Mouse (Mus musculus) 416B (cell line): ENCODE measurements at regions not wholly inside any gene's neighbourhood (a gene's known extent, or its start where the extent isn't known, plus 50 kb on each side); places are given as distances from the start of the nearest gene placed in this dataset.

ENCODE experiments used
- DNase-seq: peaks from one replicate; pipeline ENCODE4 v3.0.0; 2011; ENCODE audit warnings: low read depth

DNA sequence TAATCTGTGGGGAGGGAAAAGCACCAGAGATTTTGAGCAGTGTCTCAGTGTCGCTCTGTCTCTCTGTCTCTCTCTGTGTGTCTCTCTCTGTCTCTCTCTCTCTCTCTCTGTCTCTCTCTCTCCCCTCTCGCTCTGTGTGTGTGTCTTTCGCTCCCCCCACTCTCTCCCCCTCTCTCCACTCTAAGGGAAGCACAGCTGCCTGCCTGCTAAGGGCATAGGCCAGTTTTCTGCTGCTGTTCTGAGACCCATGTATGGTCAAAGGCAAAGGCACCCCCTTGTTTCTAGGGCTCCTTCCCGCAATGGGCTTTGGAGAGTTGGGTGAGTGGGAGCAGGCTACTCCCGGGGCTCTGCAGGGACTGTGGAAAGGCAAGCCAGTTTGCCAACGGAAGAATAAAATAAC, 192.2 kb downstream of the Lmo4 start:
- DNase-seq: no peak

DNA sequence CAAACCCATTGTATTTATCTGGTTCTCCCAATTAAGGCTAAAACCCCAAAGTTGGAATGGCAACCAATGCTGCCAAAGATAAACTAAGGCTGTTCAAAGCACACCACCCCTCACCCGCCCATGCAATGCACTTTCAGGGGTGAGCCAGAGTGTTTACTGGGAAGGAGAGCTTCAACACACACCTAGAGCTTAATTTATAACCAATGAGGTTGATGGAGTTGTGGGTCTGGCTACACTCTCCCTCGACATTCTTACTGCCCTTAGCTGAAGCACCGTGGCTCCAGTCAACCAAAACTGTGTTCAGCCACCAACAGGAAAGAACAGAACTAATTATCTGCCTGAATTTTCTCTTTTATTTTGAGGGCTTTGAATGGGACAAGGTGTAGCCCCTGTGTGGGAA, 192.8 kb downstream of the Lmo4 start:
- DNase-seq: no peak

DNA sequence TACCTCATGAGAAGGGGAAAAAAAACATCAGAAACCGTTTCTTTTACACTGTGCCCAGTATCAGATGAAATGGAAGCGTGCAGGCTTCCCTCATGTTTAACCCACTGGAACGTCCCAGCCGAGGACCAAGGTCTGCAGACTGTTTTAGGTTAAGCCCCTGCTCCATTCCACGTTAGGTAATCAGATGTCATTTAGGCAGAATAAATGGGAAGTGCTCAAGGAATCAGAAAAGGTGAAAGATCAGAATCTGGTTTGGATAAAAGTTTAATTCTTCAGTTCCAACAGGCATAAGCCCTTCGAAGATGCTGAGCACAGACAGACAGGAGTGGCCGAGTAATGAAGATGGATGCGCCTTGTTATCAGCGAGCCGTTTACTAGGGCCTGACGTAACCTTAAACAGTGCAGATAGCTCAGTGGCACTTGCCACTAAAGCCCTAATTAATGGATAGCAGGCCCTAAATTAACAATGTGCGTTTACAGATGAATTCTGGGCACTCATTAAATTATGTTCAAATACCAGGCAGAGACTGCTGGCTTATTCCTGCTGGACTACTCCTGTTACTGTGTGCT, 193.5 kb downstream of the Lmo4 start:
- no peak for DNase-seq

DNA sequence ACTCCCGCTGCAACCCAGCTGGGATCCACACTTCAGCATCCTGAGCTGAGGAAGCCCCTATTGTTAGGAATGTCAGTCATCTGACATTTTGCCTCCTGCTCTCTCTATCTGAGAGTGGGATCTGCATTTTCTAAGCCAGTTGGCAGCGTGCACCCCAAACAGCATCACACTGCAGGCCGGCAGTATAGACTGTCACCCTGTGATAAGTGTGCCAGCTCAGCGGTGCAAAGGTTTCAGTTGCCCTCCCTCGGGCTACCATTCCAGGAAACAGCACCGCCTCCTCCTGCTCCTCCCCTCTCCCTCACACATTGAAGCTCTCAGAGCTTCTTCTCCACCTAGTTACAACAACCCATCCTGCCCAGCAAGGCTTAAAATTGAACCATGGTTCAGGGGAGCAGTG, 194.5 kb downstream of the Lmo4 start:
- no peak for DNase-seq

DNA sequence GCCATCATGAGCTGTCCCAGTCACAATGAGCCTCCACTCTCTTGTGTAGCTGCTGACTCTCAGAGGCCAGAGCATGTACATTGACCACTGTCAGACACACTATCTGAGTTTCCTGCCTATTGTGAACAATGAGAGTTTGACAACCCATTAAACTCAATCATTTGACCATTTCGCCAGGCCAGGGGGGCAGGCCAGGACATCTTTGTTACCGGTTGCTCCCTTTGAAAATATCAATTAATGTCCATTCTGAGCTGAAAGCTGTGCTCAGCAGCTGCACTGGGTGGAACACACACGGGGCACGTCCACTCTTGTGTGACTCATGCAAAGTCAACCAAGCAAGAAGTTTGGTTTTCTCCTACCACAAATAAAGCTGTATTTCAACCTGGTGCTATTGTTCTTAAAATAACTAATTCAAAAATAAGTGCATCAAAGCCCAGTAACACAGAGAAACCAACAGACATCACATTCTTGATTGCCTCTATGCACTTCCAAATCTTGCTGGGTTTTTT, 197.9 kb downstream of the Lmo4 start:
- DNase-seq: no peak

DNA sequence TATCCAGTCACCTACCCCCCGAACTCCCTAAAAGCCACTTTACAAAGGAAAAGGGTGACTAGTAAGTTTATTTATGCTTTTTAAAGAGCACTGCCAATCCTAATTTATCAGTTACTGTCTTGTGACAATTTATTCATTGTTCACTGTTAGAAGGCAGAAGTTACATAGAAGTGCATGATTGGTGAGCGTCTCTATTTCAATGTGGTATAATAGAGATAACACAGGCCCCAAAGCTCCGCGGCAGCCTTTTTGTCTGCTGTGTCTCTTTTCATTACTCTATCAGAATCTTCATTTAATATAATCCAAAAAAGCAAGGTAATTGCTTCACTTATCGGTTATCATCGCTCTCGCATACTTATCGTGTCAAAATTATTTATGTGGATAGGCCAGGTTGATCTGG, 207.1 kb downstream of the Lmo4 start:
- no peak for DNase-seq

DNA sequence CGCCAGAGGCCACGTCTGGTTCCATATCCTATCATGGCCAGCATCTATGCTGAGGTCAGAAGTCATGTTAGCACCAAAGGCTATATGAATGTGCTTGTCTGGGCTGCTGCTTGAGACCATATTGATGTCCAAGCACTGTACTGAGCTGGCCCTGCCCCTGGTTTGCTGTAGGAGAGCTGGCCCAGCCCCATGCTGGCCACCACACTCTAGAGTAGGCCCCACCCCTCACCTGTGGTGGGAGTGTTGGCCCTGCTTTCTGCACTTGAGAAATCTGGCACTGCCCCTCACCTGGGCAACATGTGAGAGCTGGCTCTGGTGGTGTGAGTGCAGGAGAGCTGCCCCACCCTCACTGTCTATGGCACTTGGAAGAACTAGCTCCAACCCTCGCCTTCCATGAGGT, 210.0 kb downstream of the Lmo4 start:
- DNase-seq: no peak

DNA sequence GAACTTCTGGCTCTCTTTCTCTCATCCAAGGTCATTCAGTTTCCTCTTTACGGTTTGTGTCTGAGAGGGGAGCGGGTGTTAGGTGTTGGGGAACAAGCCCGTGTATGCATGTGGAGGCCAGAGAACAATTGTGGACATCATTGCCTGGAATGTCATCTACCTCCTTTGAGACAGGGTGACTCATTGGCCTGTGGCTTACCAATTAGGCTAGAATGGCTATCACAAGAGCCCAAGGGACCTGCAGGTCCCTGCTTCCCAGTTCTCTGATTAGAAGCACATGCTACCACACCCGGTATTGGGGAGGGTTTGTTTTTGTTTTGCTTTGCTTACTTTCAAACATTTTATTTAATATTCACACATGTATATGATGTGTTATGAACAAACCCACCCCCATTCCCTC, 216.0 kb downstream of the Lmo4 start:
- DNase-seq: no peak

DNA sequence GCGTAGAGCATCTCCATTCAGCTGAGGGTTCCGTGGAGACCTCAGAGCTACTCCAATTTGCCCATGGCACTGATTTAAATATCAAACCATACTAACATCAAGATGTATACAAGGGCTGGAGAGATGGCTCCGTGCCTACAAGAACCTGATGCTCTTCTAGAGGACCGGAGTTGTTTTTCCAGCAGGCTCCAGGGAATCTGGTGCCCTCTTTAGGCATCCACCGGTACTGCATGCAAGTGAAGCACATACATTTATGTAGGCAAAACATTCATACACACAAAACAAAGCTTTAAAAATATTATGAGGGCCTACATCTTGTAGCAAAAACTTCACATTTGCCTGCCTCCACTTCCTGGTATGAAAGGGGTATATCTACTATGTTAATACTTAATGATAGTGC, 217.0 kb downstream of the Lmo4 start:
- DNase-seq: no peak

DNA sequence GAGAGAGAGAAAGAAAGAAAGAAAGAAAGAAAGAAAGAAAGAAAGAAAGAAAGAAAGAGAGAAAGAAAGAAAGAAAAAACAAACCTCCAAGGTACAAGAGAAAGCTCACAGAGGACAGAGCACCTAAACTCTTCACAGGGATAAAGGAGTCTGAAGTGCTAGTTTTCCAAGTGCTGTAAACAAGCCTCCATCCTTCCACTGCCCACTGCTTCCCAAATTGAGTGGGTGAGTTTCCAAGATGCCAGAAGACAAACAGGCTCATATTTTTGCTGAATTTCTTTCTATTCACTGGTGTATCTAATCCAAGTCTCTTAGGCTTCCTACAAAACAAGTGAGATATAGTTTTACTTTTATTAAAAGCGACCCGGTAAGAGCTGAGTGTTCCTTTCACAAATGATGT, 218.2 kb downstream of the Lmo4 start:
- DNase-seq: no peak

DNA sequence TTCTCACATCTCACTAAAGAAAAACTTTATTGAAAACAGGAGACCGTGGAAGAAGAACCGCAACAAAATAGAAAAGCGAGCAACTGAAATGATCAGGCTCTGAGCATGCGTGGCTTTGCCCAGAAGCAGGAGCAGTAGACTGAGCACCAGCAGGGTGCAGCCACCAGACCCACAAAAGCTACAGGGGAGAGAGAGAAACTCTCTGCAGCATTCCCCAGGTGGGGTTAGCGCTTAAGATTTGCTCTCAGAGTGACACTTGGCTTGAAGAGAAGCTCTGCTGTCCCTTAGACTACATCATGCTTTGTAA, 218.9 kb downstream of the Lmo4 start:
- DNase-seq: no peak

DNA sequence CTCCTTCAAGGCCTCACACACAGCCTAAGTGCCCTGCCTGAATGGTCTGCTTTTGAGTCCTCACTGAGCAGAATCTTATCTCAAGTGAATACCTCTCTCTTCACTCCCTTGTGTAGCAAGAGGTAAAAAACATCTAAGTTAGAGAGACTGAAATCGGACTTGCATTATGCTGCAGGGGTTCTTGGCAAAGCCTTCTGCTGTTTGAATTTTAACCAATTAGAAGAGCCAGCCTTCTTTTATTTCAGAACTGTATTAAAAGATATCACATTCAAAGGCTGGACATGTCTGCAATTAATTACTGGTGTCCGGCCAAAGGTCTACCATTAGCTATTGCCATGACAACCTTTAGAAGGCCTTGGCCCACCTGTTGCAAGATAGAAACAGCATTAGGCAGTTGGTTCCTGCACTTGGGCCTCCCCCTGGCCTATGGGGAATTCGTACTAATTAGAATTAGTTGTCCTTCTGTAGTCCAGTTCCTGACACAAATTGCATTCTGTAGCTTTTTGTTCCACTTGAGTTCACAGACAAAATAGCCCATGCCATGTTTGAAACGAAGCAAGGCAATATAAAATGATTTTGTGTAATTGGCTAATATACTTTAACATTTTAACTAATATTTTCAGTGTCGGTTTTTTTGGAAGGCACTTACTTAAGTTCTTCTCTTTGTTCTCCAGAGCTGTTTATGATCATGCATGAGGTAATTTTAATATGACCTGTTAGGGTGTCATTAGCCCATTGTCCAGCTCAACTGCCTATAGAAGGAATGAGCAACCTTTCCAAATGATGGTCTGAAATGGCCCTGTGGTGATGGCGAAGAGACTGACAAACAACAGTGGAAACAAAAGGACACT, 219.4 kb downstream of the Lmo4 start:
- DNase-seq: no peak

DNA sequence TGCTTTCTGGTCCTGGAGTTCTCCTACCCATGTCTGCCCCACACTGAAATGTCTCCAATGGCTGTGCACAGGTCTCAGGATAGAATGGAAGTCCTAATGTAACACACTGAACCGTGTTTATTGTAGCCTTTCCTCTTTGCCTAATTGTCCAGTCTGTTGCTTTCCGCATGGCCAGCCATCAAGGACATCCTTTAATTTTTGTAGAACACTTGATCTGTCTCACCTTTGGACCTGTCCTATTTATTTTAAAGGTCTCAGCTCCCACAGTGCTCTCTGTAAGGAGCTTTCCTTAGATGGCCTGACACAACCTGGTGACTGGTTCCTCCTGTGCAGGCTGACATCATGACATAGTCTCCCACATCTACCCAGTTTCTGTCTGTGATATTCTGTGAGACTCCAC, 226.3 kb downstream of the Lmo4 start:
- DNase-seq: no peak

DNA sequence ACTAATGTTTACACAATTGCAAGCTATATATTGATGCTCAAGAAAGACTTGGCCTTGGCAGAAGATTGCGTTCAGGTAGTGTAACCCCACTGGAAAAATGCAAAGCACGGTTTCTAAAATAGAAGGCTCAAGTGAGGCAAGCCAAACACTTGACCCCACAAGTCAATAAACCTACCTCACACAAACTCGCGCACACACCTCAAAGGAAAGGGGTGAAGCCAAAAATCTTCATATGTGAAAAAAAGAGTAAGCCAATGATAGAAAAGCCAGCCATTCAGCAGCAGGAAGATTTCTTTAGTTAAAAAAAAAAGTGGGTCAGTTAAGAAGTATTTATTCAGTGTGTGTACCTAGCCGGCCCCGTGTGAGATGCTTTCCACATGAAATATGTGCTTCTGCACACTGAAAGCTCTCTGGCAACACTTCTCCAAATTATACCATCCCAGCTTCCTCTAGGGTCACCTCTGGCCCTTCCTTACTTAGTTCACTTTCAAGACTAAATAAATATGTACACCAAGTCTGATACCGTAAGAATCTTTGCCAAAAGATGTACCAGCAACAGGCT, 227.1 kb downstream of the Lmo4 start:
- no peak for DNase-seq

DNA sequence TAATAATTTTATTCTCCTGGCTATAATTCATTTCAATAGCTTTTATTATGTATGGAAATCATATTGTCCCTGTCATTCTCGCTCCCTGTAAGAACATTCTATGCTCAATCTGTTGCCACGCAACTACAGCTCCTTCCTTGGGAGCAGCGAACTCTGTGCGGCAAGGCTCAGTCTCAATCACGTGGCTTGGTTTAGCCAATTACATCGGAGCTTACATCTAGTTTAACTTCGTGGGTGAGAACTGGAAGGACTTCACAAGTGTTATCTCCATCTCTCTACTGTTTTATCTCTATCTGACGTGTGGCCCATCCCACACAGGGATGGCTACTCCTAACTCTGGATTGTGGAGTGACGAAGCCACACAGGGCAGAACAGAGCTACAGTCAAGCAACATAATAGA, 231.4 kb downstream of the Lmo4 start:
- DNase-seq: no peak

DNA sequence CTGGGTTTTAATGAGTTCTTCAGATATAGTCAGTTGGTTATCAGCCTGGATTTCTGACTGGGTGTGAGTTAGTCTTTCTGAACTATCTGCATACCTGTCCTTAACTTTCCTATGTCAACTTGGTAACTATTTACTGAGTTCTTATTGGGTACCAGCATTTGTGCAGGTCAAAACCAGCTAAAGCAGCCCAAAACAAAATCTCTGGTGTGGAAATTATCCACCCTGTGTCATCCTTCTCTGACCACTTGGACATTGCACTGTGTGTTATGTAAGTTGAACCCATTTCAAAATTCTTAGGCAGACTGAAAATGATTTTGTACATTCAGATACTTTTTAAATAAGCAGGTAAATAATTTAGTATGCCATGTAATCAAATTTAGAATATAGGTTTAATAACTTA, 232.7 kb downstream of the Lmo4 start:
- no peak for DNase-seq

DNA sequence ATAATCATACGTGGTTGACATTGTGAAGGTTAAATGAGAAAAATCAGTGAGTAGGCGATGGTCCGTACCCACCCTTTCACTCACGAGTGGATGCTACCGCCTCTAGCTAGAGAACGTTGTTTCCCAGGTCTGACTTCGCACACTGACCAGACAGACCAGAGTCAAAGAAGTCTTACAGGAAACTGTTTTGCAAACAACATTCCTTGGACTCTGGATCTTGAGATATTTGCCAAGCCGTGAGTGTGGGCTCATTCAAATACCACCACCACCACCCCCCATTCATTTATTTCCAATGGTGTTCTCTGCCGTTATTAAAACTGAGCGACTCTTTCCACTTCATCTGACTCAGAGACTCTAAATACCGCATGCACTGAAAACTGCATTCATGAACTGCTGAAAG, 234.2 kb downstream of the Lmo4 start:
- no peak for DNase-seq

DNA sequence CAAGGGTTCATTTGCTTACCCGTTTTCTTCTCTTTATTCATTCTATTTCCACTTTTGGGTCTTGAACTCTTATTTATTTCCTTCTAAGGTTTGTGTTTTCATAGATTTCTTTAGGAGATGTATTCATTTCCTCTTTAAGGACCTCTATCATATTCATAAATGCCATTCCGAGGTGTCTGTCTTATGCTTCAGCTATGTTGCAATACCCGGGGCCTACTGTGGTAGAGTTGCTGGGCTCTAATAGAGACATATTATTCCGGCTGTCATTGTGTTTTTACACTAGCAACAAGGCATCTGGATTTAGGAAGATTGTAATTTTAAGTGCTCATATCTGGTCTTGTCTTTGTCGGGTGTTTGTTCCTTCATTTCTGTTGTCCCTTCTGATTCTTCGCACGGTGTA, 249.5 kb downstream of the Lmo4 start:
- no peak for DNase-seq

DNA sequence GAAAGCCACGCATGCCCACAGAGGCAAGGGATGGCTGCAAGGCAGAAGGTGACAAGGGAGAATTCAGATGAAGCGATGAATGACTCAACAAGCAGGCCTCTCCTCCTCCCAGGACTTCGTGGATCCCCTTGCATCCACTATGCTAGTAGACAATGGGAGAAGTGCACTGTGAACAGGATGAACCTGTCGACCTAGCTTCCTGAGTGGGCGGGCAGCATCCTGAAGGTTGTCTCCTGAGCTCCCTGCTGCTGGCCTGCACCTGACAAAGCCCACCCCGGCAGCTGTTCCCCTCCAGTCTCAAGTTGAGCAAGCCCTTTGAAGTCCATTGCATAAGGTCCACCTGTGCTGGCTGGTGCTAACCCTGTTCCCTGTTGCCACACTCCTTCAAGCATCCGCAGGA, 250.2 kb downstream of the Lmo4 start:
- no peak for DNase-seq

DNA sequence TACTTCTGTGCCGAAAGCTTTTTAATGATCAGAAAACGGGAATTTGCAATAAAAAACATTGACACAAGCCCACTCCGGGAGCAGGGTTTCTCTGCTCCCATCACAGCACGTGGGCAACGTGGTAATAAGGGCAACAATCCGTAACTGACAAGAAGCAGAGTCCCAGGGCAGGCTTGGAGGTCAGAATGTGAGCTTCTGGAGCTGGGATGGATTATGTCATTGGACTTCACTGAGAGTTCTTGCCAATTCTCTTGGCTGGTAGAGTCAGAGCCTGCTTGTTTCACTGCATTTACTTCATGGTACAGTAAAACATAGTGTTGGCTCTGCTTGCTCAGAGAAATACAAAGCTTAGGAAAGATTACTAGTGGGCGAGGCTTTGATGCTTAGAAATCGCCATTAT, 252.7 kb downstream of the Lmo4 start:
- no peak for DNase-seq

DNA sequence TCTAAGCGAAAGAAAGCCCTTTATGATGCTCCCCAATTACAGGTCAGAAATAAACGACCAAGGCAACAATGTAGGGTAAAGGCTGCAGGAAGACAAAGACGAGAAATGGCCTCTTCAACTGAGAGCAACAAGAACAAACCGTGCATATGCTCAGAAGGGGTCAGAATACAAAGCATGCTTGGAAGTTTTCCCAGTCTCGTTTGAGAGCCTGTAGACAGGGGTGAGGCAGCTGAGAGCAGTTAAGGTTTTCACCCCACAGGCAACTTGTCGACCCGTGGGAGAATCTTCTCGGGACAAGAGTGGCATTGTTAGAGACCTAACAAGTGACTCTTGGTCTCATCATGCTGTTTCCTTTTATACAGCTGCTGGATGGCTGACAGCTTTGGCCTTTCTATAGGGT, 255.4 kb downstream of the Lmo4 start:
- no peak for DNase-seq

DNA sequence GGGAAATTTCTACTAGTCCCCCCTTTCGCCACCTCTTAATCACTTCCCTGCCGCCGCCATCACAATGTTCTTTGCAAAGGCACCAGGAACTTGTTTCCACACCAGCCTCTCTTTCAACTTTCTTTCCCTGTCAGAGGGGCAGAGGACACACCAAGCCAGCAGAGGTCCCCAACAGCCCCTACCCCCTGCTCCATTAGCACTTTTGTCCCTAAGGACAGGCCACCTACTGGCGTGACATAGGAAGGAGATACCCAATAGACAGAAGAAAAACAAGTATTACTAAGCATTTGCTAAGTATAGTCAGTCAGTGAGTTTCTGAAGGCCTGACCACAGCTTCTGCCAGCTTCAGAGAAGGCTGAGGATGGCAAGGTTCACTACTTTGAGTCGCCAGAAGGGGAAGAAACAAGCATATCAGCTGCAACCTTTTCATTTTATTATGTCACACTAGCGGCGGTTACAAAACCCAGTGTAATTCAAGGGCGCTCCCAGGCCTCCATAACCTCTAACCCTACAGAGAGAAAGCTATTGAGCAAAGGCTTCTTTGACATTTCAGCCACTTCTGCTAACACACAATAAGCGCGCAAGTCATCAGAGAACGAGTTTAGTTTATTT, 255.9 kb downstream of the Lmo4 start:
- no peak for DNase-seq

DNA sequence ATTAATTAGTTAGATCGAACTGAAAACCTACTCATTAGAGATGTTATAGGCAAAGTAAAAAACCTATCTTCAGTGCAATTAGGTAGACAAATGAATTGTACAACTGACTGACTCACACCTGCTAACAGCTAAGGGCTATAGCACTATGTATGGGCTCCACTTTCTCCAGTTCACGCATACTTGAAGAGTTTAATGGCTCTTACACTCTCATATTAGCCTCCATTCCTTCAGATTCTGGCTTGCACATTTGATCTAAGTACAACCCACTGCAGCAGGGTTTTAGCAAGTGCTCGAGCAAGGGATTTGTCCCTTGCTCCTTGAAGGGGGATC, 257.1 kb downstream of the Lmo4 start:
- no peak for DNase-seq
